ENCODE assay signal across 8 mouse cellular contexts in genomic region chr9:105611980-105612771, GRCm38 (mm10). TPM values are rescaled to one million over a fixed set of nuclear protein-coding genes. Genes with fewer than 3 reads are reported as not detected.
DNase-seq lines count a peak whose midpoint lies in the region; ATAC-seq lines count a peak whose summit lies in the region.

No protein-coding gene starts in this region.

- no peak for ATAC-seq in megakaryocyte-erythroid progenitor cell, adult 5-6 weeks (replicated peaks; ENCODE audit: low FRiP score, low TSS enrichment, poor library complexity, severe bottlenecking)

- intact Hi-C loops in heart, postnatal 36 days (cut with DNase I) = loop anchor here (10.0 kb wide), 1 partner anchor 87 kb away; the partner anchor contains the start of gene Atp2c1
- intact Hi-C loops in left cerebral cortex, postnatal 25 days (cut with DNase I) = loop anchor here (2.0 to 10.0 kb wide), 2 partner anchors 117 to 217 kb away; partner anchors contain the start of genes Aste1 and Nek11

- DNase-seq in kidney, adult 11 months = peak; percentile 36
- DNase-seq in kidney, postnatal 4 days = no peak
- peak; percentile 22 for DNase-seq in cerebellum, adult 9-11 months
- peak; percentile 18 to 32 for DNase-seq in heart, postnatal 36 days
- peak; percentile 70 to 92 for DNase-seq in left cerebral cortex, postnatal 25 days (ENCODE audit: low spot score in 2 of 2)
- DNase-seq in thymus, postnatal 25 days = no peak
- no peak for DNase-seq in urinary bladder, adult 2 months (ENCODE audit: low spot score)

RNA-seq across cellular contexts. Expression of gene Pik3r4, which starts 30.6 kb away (rescaled TPM):
- 10 to 100 TPM; 24.2 to 24.7 TPM for total RNA-seq in heart, postnatal 36 days (2021)
- total RNA-seq in left cerebral cortex, postnatal 25 days (2021) = 10 to 100 TPM; 46.9 to 50.7 TPM
- 18.1 and 25.5 TPM in 2 replicates for polyA plus RNA-seq in urinary bladder, adult 2 months (2012; rRNA removed)
- 34.9 and 37.5 TPM in 2 replicates for total RNA-seq in megakaryocyte-erythroid progenitor cell, adult 5-6 weeks (2014; fragmentation: Nextera tagmentation)
- total RNA-seq in megakaryocyte-erythroid progenitor cell, adult 5-6 weeks (2017) = 19.2 and 31.1 TPM in 2 replicates

Comparison
In these comparisons a context has a peak if more than half of its experiments do, and no peak if none do; other contexts are left out.
1. DNase-seq: peak in kidney, adult 11 months (single experiment), cerebellum, adult 9-11 months (single experiment), heart, postnatal 36 days (2 of 2) and left cerebral cortex, postnatal 25 days (2 of 2); none in kidney, postnatal 4 days (0 of 2), thymus, postnatal 25 days (single experiment) and urinary bladder, adult 2 months (single experiment).